Mouse (Mus musculus): ENCODE results near the gene Mtus2.
A peak's percentile ranks its signal among the peaks of the same experiment; 100 is the strongest.

The Mtus2 gene

GRCm38 (mm10) chr5:148191416-148191815 lies 234.3 kb downstream of the Mtus2 start:
- no peak for DNase-seq

- no peak for DNase-seq
These were observed 254.7 kb downstream of the Mtus2 start for GRCm38 (mm10) chr5:148211831-148212230.

GRCm38 (mm10) chr5:148216786-148217185 lies 259.7 kb downstream of the Mtus2 start:
- no peak for DNase-seq

GRCm38 (mm10) chr5:148222898-148223297 lies 265.8 kb downstream of the Mtus2 start:
- no peak for DNase-seq

GRCm38 (mm10) chr5:148224004-148224403 lies 266.9 kb downstream of the Mtus2 start:
- no peak for DNase-seq

- no peak for DNase-seq
These were observed 276.6 kb downstream of the Mtus2 start for GRCm38 (mm10) chr5:148233714-148234113.

GRCm38 (mm10) chr5:148236616-148237015 lies 279.5 kb downstream of the Mtus2 start:
- DNase-seq: no peak

GRCm38 (mm10) chr5:148239067-148239466 lies 281.9 kb downstream of the Mtus2 start:
- no peak for DNase-seq

GRCm38 (mm10) chr5:148239757-148240156 lies 282.6 kb downstream of the Mtus2 start:
- DNase-seq: no peak

- DNase-seq: peak; percentile 64
These were observed 284.8 kb downstream of the Mtus2 start for GRCm38 (mm10) chr5:148241932-148242331.

GRCm38 (mm10) chr5:148244471-148244870 lies 287.4 kb downstream of the Mtus2 start:
- no peak for DNase-seq

GRCm38 (mm10) chr5:148245386-148245785 lies 288.3 kb downstream of the Mtus2 start:
- DNase-seq: no peak

- no peak for DNase-seq
These were observed 291.1 kb downstream of the Mtus2 start for GRCm38 (mm10) chr5:148248236-148248635.

- no peak for DNase-seq
These were observed 294.7 kb downstream of the Mtus2 start for GRCm38 (mm10) chr5:148251847-148252246.

GRCm38 (mm10) chr5:148262016-148262415 lies 304.9 kb downstream of the Mtus2 start:
- no peak for DNase-seq

GRCm38 (mm10) chr5:148264819-148265707 lies 307.9 kb downstream of the Mtus2 start:
- peak; percentile 27 for DNase-seq

GRCm38 (mm10) chr5:148266841-148267240 lies 309.7 kb downstream of the Mtus2 start:
- DNase-seq: no peak

- DNase-seq: no peak
These were observed 310.3 kb downstream of the Mtus2 start for GRCm38 (mm10) chr5:148267446-148267845.

GRCm38 (mm10) chr5:148272065-148272464 lies 314.9 kb downstream of the Mtus2 start:
- no peak for DNase-seq

GRCm38 (mm10) chr5:148272771-148273170 lies 315.7 kb downstream of the Mtus2 start:
- no peak for DNase-seq

- DNase-seq: no peak
These were observed 321.1 kb downstream of the Mtus2 start for GRCm38 (mm10) chr5:148278233-148278632.

GRCm38 (mm10) chr5:148280321-148280720 lies 323.2 kb downstream of the Mtus2 start:
- no peak for DNase-seq

GRCm38 (mm10) chr5:148282093-148282492 lies 325.0 kb downstream of the Mtus2 start:
- no peak for DNase-seq

- DNase-seq: no peak
These were observed 325.5 kb downstream of the Mtus2 start for GRCm38 (mm10) chr5:148282631-148283030.

GRCm38 (mm10) chr5:148283177-148283576 lies 326.1 kb downstream of the Mtus2 start:
- no peak for DNase-seq

Measured in cerebellum, adult 11-12 months (tissue).